Mouse (Mus musculus) lung, adult 2 months (tissue): ENCODE measurements around the gene Tmem256.
A peak's percentile ranks its signal among the peaks of the same experiment; 100 is the strongest.

Experiments
- CTCF ChIP-seq: fragments of 200-500 bp; IDR thresholded peaks from 2 replicates; pipeline ENCODE4 v1.5.1; 2011; ENCODE audit warnings: mild to moderate bottlenecking, low read length, control low read depth; ENCODE audit not compliant: insufficient read depth
- POLR2A ChIP-seq: fragments of 200-500 bp; IDR thresholded peaks from 2 replicates; pipeline ENCODE4 v1.6.1; 2011; ENCODE audit warnings: low read depth, mild to moderate bottlenecking, control low read depth, low read length, borderline replicate concordance; ENCODE audit errors: extremely low read depth

- TF ChIP-seq CTCF (peak; percentile 86), POLR2A (no peak)
These were observed 42.2 kb downstream of the Tmem256 start for GRCm38 (mm10) chr11:69880506-69880852.
